Comparison of ENCODE assay signal across 9 mouse cellular contexts in genomic region chr7:121730225-121730624, GRCm38 (mm10). TPM values are rescaled to one million over a fixed set of nuclear protein-coding genes. Genes with fewer than 3 reads are reported as not detected.
DNase-seq lines count a peak whose midpoint lies in the region; ATAC-seq and TF ChIP-seq lines count a peak whose summit lies in the region.
"Had no signal": no experiment of that assay in that cellular context is flagged by ENCODE, and none has a peak within 500 bp of the region (broad histone marks: within the 10 kb centered on the region; RNA-seq: fewer than 3 reads in every experiment).

No protein-coding gene starts in this region.

- no peak; the same call in 1 of the 2 replicates for TF ChIP-seq CTCF in kidney, adult 2 months (conservative IDR thresholded peaks at IDR 0.05; ENCODE audit: insufficient read depth, insufficient read length, low read depth, low read length)

- H3K27me3 ChIP-seq in kidney, adult 2 months (replicated peaks; ENCODE audit: control insufficient read depth, insufficient read depth, low read length), result no peaks in the 10 kb centered on the region
- peaks cover 20% of the 10 kb centered on the region for H3K27me3 ChIP-seq in limb, embryonic 14.5 days (ENCODE audit: control insufficient read depth, insufficient read depth, low read length)

- H3K4me1 ChIP-seq in kidney, adult 2 months (ENCODE audit: control insufficient read depth, insufficient read depth, low read length), result no peaks in the 10 kb centered on the region
- H3K4me1 ChIP-seq in ES-E14 (ENCODE audit: control insufficient read depth in 2 of 2, insufficient read depth in 2 of 2, low read length in 2 of 2, poor library complexity in 1 of 2), result no peaks in the 10 kb centered on the region
- H3K4me1 ChIP-seq in limb, embryonic 14.5 days (ENCODE audit: control insufficient read depth, insufficient read depth, low read length), result no peaks in the 10 kb centered on the region

- no peak overlapping the region for H3K27ac ChIP-seq in kidney, adult 2 months (ENCODE audit: insufficient read depth, low read depth, low read length)
- no peak overlapping the region for H3K27ac ChIP-seq in ES-E14 (ENCODE audit: insufficient read depth, low read depth, low read length, poor library complexity, severe bottlenecking)
- H3K27ac ChIP-seq in limb, embryonic 14.5 days (replicated peaks; ENCODE audit: low read depth, low read length), result no peak overlapping the region

- in situ Hi-C loops in ES-E14 (cut with MboI; ENCODE audit: low sequenced_read_pairs in 2 of 2, unreplicated experiment in 2 of 2), result loop anchor here (5.0 to 25.0 kb wide), 2 partner anchors 232 to 237 kb away; no protein-coding TSS in a partner anchor

- no peak overlapping the region for H3K4me3 ChIP-seq in kidney, adult 2 months (ENCODE audit: insufficient read depth, low read depth, low read length)
- no peak overlapping the region for H3K4me3 ChIP-seq in ES-E14 (ENCODE audit: insufficient read depth in 1 of 2, low read depth in 1 of 2, low read length in 2 of 2, poor library complexity in 1 of 2, severe bottlenecking in 1 of 2)
- H3K4me3 ChIP-seq in limb, embryonic 14.5 days (replicated peaks; ENCODE audit: low read length), result no peak overlapping the region

- TF ChIP-seq POLR2A in kidney, adult 2 months (IDR thresholded peaks at IDR 0.05; ENCODE audit: low read depth, low read length), result no peak
- TF ChIP-seq POLR2A in limb, embryonic 14.5 days (IDR thresholded peaks at IDR 0.05; ENCODE audit: borderline replicate concordance, extremely low read depth, insufficient read depth, insufficient read length), result no peak

- DNase-seq in kidney, adult 2 months, result peak; percentile 30
- DNase-seq in kidney, adult 11 months, result no peak
- peak; percentile 43 for DNase-seq in ES-E14 (ENCODE audit: low read depth, low spot score)
- DNase-seq in adrenal gland, postnatal 36 days, result peak; percentile 60 to 72
- peak; percentile 72 for DNase-seq in limb, embryonic 14.5 days (ENCODE audit: low spot score)
- peak; percentile 12 for DNase-seq in thymus, postnatal 0 days (ENCODE audit: low spot score)

- H3K9me3 ChIP-seq in ES-E14 (ENCODE audit: control insufficient read depth, insufficient read depth, low read depth, low read length), result no peaks in the 10 kb centered on the region
- no peaks in the 10 kb centered on the region for H3K9me3 ChIP-seq in limb, embryonic 14.5 days (ENCODE audit: control insufficient read depth, low read length)

- ATAC-seq in limb, embryonic 14.5 days (ENCODE audit: low FRiP score, low read depth), result no peak
- ATAC-seq in erythroid progenitor cell, adult 5-6 weeks (replicated peaks; ENCODE audit: low FRiP score, poor library complexity, severe bottlenecking), result no peak
- no peak for ATAC-seq in monocyte, adult 5-6 weeks (replicated peaks; ENCODE audit: insufficient number of reproducible peaks, low FRiP score, low TSS enrichment, poor library complexity, severe bottlenecking)

- 12% methylated on average over 5 of the region's 5 CpGs for WGBS in kidney, adult 2 months
- 21% methylated on average over 5 of the region's 5 CpGs for WGBS in limb, embryonic 14.5 days

- no peak overlapping the region for H3K9ac ChIP-seq in ES-E14 (ENCODE audit: insufficient read depth, low read depth, low read length, poor library complexity, severe bottlenecking)
- H3K9ac ChIP-seq in limb, embryonic 14.5 days (ENCODE audit: low read depth, low read length, severe bottlenecking), result no peak overlapping the region

- no peak overlapping the region for H3K4me2 ChIP-seq in limb, embryonic 14.5 days (replicated peaks; ENCODE audit: low read depth, low read length, severe bottlenecking)

- H3K36me3 ChIP-seq in kidney, adult 2 months (ENCODE audit: control insufficient read depth, insufficient read depth, low read length), result no peaks in the 10 kb centered on the region
- H3K36me3 ChIP-seq in ES-E14 (ENCODE audit: control insufficient read depth, insufficient read depth, low read length, poor library complexity, severe bottlenecking), result no peaks in the 10 kb centered on the region
- no peaks in the 10 kb centered on the region for H3K36me3 ChIP-seq in limb, embryonic 14.5 days (ENCODE audit: control insufficient read depth, insufficient read depth, low read length)

TF ChIP-seq in ES-E14, 5 proteins besides CTCF, POLR2A, EP300 and RAD21:
- no peak for TF ChIP-seq CHD2 (IDR thresholded peaks at IDR 0.05; ENCODE audit: low read depth, low read length)
- no peak for TF ChIP-seq ZNF384 (IDR thresholded peaks at IDR 0.05; ENCODE audit: low read depth, low read length)
- no peak for TF ChIP-seq HCFC1 (IDR thresholded peaks at IDR 0.05; ENCODE audit: borderline replicate concordance, insufficient read depth, low read length)

RNA-seq across cellular contexts. Expression of gene Scnn1g, which starts 4.1 kb away (rescaled TPM):
- 34.8 and 35.1 TPM in 2 replicates for polyA plus RNA-seq in kidney, adult 2 months (2012; rRNA removed)
- not detected in 2 replicates for total RNA-seq in ES-E14 (2012; rRNA removed)
- under 1 TPM in 1 of 2 experiments, not detected in 1; 0.10 TPM for total RNA-seq in adrenal gland, postnatal 36 days (2021)
- polyA plus RNA-seq in limb, embryonic 14.5 days (2012; rRNA removed), result 0.24 and 0.34 TPM in 2 replicates
- polyA plus RNA-seq in limb, embryonic 14.5 days (2014; fragmentation: Nextera tagmentation; extraction: Ambion mirVana), result 0.19 and 0.37 TPM in 2 replicates
- polyA plus RNA-seq in thymus, postnatal 0 days (2015; fragmentation: Nextera tagmentation; extraction: Ambion mirVana), result 0.57 and 0.64 TPM in 2 replicates
- total RNA-seq in erythroid progenitor cell, adult 5-6 weeks (2015; ENCODE audit: low replicate concordance), result not detected in 2 replicates
- total RNA-seq in erythroid progenitor cell, adult 5-6 weeks (2017; ENCODE audit: low replicate concordance), result not detected in 2 replicates
- total RNA-seq in monocyte, adult 5-6 weeks (2017), result 0.68 to 1.6 TPM (median 1.4 TPM) in 3 replicates
- polyA plus RNA-seq: small intestine, adult 2 months had no signal

RNA-seq across cellular contexts. Expression of gene Usp31, which starts 23.2 kb away (rescaled TPM):
- 3.7 and 5.8 TPM in 2 replicates for polyA plus RNA-seq in kidney, adult 2 months (2012; rRNA removed)
- total RNA-seq in ES-E14 (2012; rRNA removed), result 17.1 and 22.1 TPM in 2 replicates
- total RNA-seq in adrenal gland, postnatal 36 days (2021), result 10 to 100 TPM; 12.5 to 18.3 TPM
- 6.4 and 6.8 TPM in 2 replicates for polyA plus RNA-seq in limb, embryonic 14.5 days (2012; rRNA removed)
- 3.6 and 3.7 TPM in 2 replicates for polyA plus RNA-seq in limb, embryonic 14.5 days (2014; fragmentation: Nextera tagmentation; extraction: Ambion mirVana)
- 1.4 and 1.7 TPM in 2 replicates for polyA plus RNA-seq in thymus, postnatal 0 days (2015; fragmentation: Nextera tagmentation; extraction: Ambion mirVana)
- 5.0 and 6.3 TPM in 2 replicates for total RNA-seq in erythroid progenitor cell, adult 5-6 weeks (2015; ENCODE audit: low replicate concordance)
- total RNA-seq in erythroid progenitor cell, adult 5-6 weeks (2017; ENCODE audit: low replicate concordance), result 5.9 and 7.6 TPM in 2 replicates
- 4.4 to 7.9 TPM (median 7.3 TPM) in 3 replicates for total RNA-seq in monocyte, adult 5-6 weeks (2017)
